ENCODE assay signal across 8 mouse cellular contexts in genomic region chr5:136467360-136467999, GRCm38 (mm10).
DNase-seq lines count a peak whose midpoint lies in the region; ATAC-seq and TF ChIP-seq lines count a peak whose summit lies in the region.

No protein-coding gene starts in this region.

- peak; percentile 49 for DNase-seq in adrenal gland, adult 2 months
- no peak for DNase-seq in adrenal gland, adult 8-10 months
- DNase-seq in cerebellum, postnatal 36 days: peak; percentile 73 to 76
- DNase-seq in heart, adult 8-10 months (ENCODE audit: low spot score): peak; percentile 70
- peak; percentile 78 for DNase-seq in lung, embryonic 14.5 days
- DNase-seq in retina, adult 2 months (ENCODE audit: low read depth, low spot score): peak; percentile 23
- no peak for DNase-seq in frontal cortex, postnatal 14 days (ENCODE audit: low spot score in 2 of 2)

- no peaks in the 10 kb centered on the region for H3K27me3 ChIP-seq in intestine, embryonic 16.5 days (replicated peaks; ENCODE audit: control insufficient read depth, insufficient read depth, low read length)
- no peaks in the 10 kb centered on the region for H3K27me3 ChIP-seq in lung, embryonic 14.5 days (ENCODE audit: insufficient read depth, low read length)

- no peaks in the 10 kb centered on the region for H3K36me3 ChIP-seq in intestine, embryonic 16.5 days (ENCODE audit: control insufficient read depth, insufficient read depth, low read length)
- 0 out of 2 replicates have a peak, but pooled peaks cover 2% of the 10 kb centered on the region for H3K36me3 ChIP-seq in lung, embryonic 14.5 days (ENCODE audit: insufficient read depth)

- 12% methylated on average over 6 of the region's 8 CpGs for WGBS in intestine, embryonic 16.5 days
- WGBS in lung, embryonic 14.5 days: 10% methylated on average over 6 of the region's 8 CpGs

- H3K9me3 ChIP-seq in intestine, embryonic 16.5 days (ENCODE audit: control insufficient read depth, low read length): no peaks in the 10 kb centered on the region
- no peaks in the 10 kb centered on the region for H3K9me3 ChIP-seq in lung, embryonic 14.5 days (ENCODE audit: low read depth, low read length)

- peak overlapping the region; percentile 21; the same call in 1 of the 2 replicates for H3K27ac ChIP-seq in intestine, embryonic 16.5 days (ENCODE audit: low read length)
- H3K27ac ChIP-seq in lung, embryonic 14.5 days (ENCODE audit: low read depth): peak overlapping the region; percentile 13; the same call in 1 of the 2 replicates

- H3K9ac ChIP-seq in intestine, embryonic 16.5 days (ENCODE audit: low read depth, low read length): peak overlapping the region; percentile 8; the same call in 1 of the 2 replicates
- no peak overlapping the region for H3K9ac ChIP-seq in lung, embryonic 14.5 days

- no peak overlapping the region for H3K4me2 ChIP-seq in intestine, embryonic 16.5 days (ENCODE audit: low read depth, low read length)
- H3K4me2 ChIP-seq in lung, embryonic 14.5 days: no peak overlapping the region

- peak; percentile 24; the same call in 1 of the 2 replicates for TF ChIP-seq CTCF in lung, embryonic 14.5 days (IDR thresholded peaks at IDR 0.05; ENCODE audit: low read depth)

- H3K4me3 ChIP-seq in intestine, embryonic 16.5 days (ENCODE audit: low read length): no peak overlapping the region
- no peak overlapping the region for H3K4me3 ChIP-seq in lung, embryonic 14.5 days (ENCODE audit: low read depth, low read length)

- peak; percentile 75 for ATAC-seq in intestine, embryonic 16.5 days
- peak; percentile 79; the same call in 1 of the 2 replicates for ATAC-seq in lung, embryonic 14.5 days (ENCODE audit: insufficient read depth)

- peaks cover 40% of the 10 kb centered on the region for H3K4me1 ChIP-seq in intestine, embryonic 16.5 days (ENCODE audit: control insufficient read depth, insufficient read depth, low read length)
- H3K4me1 ChIP-seq in lung, embryonic 14.5 days (ENCODE audit: insufficient read depth): peaks cover 43% of the 10 kb centered on the region

Comparison
In these comparisons a context has a peak if more than half of its experiments do, and no peak if none do; other contexts are left out.
1. DNase-seq: peak in adrenal gland, adult 2 months (single experiment), cerebellum, postnatal 36 days (2 of 2), heart, adult 8-10 months (single experiment), lung, embryonic 14.5 days (single experiment) and retina, adult 2 months (single experiment); none in adrenal gland, adult 8-10 months (single experiment) and frontal cortex, postnatal 14 days (0 of 2).